Mouse (Mus musculus): ENCODE results near the gene Thra. TPM values are rescaled to one million over a fixed set of nuclear protein-coding genes. Genes with fewer than 3 reads are reported as not detected.

Thra gene
- total RNA-seq, 2 experiments from 2014 or later, result 719 to 771 TPM

DNA sequence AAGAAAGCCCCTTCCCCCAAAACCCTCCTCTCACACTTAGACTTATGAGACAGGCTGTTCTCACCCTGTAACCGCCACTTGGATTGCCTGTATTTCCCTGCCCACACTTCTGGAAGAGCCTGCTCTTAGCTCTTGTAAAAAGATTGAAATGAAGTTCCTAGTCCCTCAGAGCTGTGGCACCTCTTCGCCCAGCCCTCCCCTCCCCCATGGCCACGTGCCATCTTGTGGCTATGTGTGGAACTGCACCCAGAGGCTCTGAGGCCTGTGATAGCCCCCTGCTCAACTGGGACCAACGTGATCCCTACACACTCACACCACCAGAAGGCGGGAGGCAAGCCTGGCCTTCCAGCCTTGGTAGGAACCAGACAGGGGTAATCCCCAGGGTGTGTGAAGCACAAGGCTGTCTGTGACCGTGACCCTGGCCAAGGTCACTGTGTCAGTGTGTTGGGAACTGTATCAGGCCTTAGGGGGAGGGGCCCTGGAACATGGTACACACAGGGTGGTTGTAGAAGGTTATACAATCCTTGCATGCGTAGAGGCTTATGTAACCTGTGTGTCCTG is 14.3 kb downstream of the Thra start:
- intact Hi-C loops (cut with DNase I), result loop anchor here (1.0 kb wide), 1 partner anchor 13 kb away; no protein-coding TSS in a partner anchor
- DNase-seq (ENCODE audit: low spot score in 2 of 2), result peak; percentile 51 to 77

DNA sequence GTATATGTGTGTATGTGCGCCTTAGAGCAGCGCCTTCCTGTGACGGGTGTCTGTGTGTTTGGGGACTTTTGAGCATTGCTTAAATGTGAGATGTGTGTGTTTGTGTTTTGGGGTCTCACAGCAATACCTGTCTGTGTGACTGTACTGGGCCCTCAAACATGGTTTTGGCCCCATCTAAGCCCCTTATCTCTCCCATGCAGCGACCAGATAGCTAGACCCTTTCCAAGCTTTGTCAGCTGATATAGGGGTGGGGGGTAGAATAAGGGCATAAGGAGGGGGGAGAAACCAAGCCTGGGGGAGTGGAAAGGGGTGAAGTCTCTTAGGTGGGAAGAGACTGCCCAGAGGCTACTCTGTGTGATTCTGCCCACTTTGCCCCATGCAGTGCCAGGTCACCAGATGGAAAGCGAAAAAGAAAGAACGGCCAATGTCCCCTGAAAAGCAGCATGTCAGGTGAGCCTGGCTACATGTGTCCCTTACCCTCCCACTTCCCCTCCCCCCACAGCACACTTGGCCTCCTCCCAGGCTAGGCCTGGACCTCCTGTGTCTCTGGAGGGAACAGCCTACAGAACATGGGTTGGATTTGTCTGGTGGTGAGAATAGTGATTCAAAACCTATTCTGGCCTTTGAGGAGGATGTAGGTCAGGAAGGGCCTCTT is 15.4 kb downstream of the Thra start:
- DNase-seq (ENCODE audit: low spot score in 2 of 2), result no peak
- intact Hi-C loops (cut with DNase I), result no loop called here

DNA sequence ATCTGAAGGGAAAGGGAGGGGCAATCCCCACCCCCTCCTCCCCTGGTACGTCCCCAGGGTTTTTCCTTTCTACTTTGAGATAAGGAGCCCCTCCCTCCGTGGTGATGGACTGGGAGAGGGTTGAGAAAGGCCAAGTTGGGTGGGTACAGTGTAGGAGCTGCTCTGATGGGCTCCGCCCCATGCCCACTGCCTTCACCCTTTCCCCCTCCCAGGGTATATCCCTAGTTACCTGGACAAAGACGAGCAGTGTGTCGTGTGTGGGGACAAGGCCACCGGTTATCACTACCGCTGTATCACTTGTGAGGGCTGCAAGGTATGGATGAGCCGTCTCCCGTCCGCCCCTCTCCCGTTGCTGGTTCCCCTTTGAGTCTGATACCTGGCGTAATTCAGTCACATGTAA is 16.3 kb downstream of the Thra start:
- intact Hi-C loops (cut with DNase I), result no loop called here
- no peak for DNase-seq (ENCODE audit: low spot score in 2 of 2)

DNA sequence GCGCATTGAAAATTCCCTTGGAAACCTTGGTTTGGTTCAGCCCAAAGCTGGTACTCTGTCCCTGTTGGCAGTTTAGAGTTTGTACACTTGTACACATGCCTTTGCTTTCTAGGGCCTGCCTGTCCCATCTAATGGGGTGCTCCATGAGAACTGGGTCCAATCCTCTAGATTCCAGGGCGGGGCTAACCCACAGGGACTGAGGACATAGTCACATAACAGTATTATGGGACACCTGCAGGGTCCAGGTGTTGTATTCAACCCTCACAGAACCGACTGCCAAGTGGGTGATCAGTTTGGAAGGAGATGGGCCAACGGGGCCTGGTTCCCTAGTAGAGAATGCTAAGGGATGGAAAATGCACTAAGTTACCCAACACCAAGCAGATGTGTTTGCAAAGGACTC is 21.5 kb downstream of the Thra start:
- intact Hi-C loops (cut with DNase I), result loop anchor here (2.0 kb wide), 1 partner anchor 49 kb away; no protein-coding TSS in a partner anchor
- no peak for DNase-seq (ENCODE audit: low spot score in 2 of 2)

- intact Hi-C loops (cut with DNase I), result loop anchor here (2.0 kb wide), 1 partner anchor 50 kb away; no protein-coding TSS in a partner anchor
- peak in 1 of 2 experiments; percentile 93 for DNase-seq (ENCODE audit: low spot score in 2 of 2)
These were observed 22.5 kb downstream of the Thra start for GRCm38 (mm10) chr11:98762756-98763501.

DNA sequence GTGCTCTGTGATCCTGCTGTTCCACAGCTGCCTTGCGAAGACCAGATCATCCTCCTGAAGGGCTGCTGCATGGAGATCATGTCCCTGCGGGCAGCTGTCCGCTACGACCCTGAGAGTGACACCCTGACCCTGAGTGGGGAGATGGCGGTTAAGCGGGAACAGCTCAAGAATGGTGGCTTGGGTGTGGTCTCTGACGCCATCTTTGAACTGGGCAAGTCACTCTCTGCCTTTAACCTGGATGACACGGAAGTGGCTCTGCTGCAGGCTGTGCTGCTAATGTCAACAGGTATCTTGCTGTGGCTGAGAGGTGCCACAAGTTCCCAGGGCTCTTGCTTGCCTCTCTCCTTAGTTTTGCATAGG is 23.0 kb downstream of the Thra start:
- intact Hi-C loops (cut with DNase I), result loop anchor here (2.0 kb wide), 1 partner anchor 51 kb away; no protein-coding TSS in a partner anchor
- DNase-seq (ENCODE audit: low spot score in 2 of 2), result no peak

DNA sequence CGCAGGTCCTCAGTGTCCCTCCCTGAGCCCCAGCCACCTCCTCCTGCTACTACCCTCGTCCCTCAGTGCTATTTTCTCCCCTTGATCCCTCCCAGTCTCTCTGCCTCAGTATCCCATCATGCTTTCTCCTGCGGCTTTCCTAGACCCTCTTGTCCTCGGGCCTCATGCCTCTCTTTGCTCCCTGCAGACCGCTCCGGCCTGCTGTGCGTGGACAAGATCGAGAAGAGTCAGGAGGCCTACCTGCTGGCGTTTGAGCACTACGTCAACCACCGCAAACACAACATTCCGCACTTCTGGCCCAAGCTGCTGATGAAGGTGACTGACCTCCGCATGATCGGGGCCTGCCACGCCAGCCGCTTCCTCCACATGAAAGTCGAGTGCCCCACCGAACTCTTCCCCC is 23.7 kb downstream of the Thra start:
- intact Hi-C loops (cut with DNase I), result no loop called here
- DNase-seq (ENCODE audit: low spot score in 2 of 2), result no peak

GRCm38 (mm10) chr11:98764746-98765145 is 24.3 kb downstream of the Thra start:
- intact Hi-C loops (cut with DNase I), result no loop called here

DNA sequence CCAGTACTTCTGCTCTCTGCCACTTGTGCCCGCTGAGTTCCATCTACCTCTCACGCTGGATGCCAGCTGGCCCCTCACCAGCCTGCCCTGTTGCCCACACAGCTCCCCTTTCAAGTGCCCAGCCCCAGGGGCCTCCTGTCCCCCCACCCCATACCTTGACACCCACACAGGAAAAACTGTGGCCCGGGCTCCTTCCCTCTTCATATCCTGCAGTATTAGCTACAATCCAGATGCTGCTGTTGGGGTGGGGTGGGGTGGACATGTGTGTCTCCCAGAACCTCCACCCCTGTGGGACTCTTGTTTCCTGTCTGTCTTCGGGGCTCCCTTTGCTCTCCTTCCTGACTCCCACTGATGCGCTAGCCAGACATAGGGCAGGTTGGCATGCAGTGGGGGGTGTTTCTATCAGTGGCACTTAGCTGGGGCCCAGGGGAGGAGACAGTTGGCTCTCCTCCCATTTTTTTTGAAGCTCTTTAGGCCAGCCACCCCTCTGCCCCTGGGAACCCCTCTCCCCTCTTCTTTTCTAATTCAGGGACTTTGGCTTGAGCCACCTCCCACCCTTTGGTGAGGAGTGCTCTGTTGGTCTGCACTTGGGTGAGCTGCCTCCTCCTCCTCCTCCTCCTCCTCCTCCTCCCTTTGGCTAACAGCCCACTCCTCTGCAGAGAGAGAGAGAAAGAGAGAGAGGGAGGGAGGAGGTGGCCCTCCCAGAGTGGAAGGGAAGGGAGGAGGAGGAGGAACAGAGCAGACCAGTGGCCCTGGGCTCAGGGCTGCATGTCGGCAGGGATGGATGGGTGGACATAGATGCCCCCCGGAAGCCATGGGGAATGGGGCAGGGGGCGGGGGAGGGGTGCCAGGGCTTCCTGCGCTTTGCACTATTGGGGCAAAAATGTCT is 25.2 kb downstream of the Thra start:
- DNase-seq (ENCODE audit: low spot score in 2 of 2), result no peak
- intact Hi-C loops (cut with DNase I), result no loop called here

More at GRCm38 (mm10) chr11:98764746-98765145, 24.3 kb downstream of the Thra start:
- DNase-seq (ENCODE audit: low spot score in 2 of 2), result no peak

- DNase-seq (ENCODE audit: low spot score in 2 of 2), result no peak
- intact Hi-C loops (cut with DNase I), result no loop called here
These were observed 25.9 kb downstream of the Thra start for GRCm38 (mm10) chr11:98766346-98766745.

DNA sequence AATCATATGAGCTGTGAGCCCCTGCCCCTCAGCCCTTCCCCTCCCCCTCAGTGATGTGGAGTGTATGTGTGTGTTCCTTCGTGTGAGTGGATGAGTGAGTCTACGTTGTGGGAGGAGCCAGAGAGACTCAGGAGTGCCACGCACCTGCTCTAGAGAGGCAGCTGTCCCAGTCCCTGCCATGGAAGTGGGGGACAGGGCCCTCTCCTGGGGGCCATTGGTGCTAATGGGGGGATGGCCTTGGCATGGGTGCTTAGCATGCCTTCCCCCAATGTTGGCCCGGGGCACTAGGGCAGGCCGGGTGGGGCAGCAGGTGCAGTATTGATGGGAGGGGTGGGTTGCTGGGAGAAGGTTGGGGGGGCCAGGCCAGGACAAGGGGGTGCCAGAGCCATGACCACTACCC is 26.4 kb downstream of the Thra start:
- DNase-seq (ENCODE audit: low spot score in 2 of 2), result no peak
- intact Hi-C loops (cut with DNase I), result no loop called here

- peak in 1 of 2 experiments; percentile 71 for DNase-seq (ENCODE audit: low spot score in 2 of 2)
- intact Hi-C loops (cut with DNase I), result no loop called here
These were observed 26.8 kb downstream of the Thra start for GRCm38 (mm10) chr11:98767276-98767675.

DNA sequence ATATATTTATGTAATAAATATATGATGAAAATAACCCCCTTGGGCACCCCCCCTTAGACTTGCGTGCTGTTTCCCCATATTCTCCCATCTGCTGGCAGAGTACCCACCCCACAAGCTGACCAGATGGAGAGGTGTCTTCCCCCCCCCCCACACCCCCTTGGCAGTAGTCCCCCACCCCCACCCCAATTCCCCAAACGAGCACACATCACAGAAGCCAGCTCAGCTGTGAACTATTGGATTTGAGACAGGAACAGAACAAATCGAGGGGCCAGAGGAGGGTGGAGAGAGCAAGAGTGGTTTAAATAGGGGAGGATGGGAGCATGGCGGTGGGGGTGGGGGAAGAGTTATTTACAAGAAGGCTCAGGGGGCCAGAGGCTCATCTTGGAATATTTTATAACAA is 27.3 kb downstream of the Thra start:
- intact Hi-C loops (cut with DNase I), result no loop called here
- no peak for DNase-seq (ENCODE audit: low spot score in 2 of 2)

DNA sequence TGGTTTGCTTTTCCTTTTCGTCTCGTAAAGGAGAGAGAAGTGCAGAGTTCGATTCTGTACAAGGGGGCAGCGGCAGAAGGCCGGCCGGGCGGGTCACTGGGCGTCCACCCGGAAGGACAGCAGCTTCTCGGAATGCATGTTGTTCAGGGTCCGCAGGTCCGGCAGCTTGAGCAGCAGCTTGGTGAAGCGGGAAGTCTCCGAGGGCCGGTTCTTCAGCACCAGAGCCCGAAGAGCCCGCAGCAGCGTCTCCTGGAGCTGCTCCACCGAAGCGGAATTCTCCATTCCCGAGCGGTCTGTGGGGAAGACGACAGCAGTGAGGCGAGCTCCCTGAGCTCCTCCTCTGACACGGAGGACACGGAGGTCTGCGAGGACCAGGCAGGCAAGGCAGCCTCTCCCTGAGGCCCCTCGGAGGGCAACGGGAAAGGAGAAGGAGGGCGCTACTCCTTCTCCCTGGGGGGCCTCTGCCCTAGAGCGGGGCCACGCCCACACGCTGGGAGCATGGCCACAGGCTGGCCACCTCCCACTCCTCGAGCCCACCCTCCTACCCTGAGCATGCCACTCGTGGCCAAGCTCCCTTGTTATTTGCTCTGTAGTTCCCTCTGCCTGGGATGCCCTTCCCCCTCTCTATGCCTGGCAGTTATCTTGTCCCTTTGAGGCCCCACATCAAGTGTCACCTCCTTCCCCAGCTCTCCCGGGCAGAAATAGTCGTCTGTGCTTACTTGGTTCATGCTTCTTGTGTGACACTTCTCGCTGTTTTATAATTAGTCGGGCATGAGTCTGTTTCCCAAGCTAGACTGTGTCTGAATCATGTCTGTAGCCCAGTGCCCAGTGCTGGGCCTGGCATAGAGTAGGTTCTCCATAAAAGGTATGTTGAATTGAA is 27.9 kb downstream of the Thra start:
- intact Hi-C loops (cut with DNase I), result no loop called here
- DNase-seq (ENCODE audit: low spot score in 2 of 2), result peak in 1 of 2 experiments; percentile 76

DNA sequence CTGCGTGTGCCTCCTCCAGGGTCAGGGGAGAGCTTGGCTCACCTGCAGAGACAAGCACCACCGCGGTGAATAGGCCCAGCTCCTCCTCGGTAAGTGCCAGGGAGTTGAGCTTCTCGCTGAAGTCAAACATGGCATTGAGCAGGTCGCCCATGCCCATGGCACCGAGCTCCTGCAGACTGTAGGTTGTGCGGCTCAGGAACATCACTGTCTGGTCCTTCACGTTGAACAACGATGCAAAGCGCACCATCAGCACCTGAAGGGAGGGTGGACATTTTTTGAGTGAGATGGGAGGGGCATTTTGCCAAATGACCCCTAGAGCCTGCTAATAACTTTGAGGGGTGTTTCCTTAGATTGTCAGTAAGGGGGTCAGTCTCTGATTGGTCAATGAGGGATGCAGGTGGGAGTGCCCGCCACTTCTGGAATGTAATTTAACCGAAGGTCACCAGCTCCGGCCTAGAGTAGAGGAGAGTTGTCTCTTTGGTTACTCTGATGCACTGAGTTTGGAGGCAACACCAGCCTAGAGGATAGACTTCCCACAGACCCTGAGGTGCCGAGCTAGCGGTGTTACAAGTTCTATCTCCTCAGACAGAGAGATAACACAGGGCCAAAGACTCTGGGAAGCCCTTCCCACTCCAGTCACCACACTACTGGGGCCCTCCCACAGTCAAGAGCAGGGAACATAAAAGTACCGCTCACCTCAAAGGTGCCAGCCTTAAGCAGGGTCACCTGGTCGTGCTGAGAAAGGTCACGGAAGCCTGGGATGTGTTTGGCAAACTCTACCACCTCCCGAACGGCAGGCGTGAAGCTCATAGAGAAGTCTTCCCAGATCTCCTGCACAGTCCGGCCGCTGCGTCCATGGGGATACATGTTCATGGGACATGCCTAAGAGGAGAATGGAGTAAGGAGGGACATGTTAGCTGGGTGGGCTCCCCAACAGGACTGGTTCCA is 28.8 kb downstream of the Thra start:
- intact Hi-C loops (cut with DNase I), result no loop called here
- no peak for DNase-seq (ENCODE audit: low spot score in 2 of 2)

- peak in 1 of 2 experiments; percentile 87 for DNase-seq (ENCODE audit: low spot score in 2 of 2)
- intact Hi-C loops (cut with DNase I), result no loop called here
These were observed 29.9 kb downstream of the Thra start for GRCm38 (mm10) chr11:98770096-98770975.

DNA sequence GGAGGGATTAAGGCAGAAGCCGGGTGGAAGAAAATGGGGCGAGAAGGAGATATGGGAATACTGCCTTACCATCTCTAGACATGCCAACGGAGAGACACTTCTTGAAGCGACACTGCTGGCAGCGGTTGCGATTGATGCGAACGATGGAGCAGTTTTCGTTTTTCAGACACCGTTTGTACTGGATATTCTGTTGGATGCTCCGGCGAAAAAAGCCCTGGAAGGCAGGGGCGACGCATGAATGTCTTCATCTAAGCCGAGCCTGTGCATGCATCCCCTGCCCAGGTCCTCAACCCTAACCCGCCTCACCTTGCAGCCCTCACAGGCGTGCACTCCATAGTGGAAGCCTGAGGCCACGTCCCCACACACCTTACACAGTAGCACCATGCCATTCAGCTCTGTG is 30.7 kb downstream of the Thra start:
- intact Hi-C loops (cut with DNase I), result no loop called here
- DNase-seq (ENCODE audit: low spot score in 2 of 2), result peak in 1 of 2 experiments; percentile 38

Measured in left cerebral cortex, postnatal 25 days (tissue).